Mouse (Mus musculus) midbrain, embryonic 11.5 days (tissue): ENCODE measurements at regions not wholly inside any gene's neighbourhood (a gene's known extent, or its start where the extent isn't known, plus 50 kb on each side); places are given as distances from the start of the nearest gene placed in this dataset.

ENCODE experiments used
- ATAC-seq: fragments of 200-750 bp; cut with Nextera tagmentation; 2 replicates; pipeline ENCODE4 v1.8.0; 2017; ENCODE audit warnings: moderate TSS enrichment, moderate library complexity; ENCODE audit not compliant: low FRiP score
- DNase-seq: peaks from one replicate; pipeline ENCODE4 v3.0.0; 2015; ENCODE audit warnings: low spot score; ENCODE audit errors: missing footprints
- H3K27ac ChIP-seq: fragments of 300-500 bp; sonication (generic); 2 replicates; pipeline ENCODE4 v1.5.1; 2014; ENCODE audit warnings: low read depth, low read length
- H3K27me3 ChIP-seq: fragments of 300-500 bp; sonication (generic); 2 replicates; pipeline ENCODE4 v1.6.1; 2014; ENCODE audit warnings: mild to moderate bottlenecking, low read length, moderate library complexity, mixed read lengths; ENCODE audit not compliant: control insufficient read depth, insufficient read depth
- H3K36me3 ChIP-seq: fragments of 300-500 bp; sonication (generic); 2 replicates; pipeline ENCODE4 v1.6.1; 2014; ENCODE audit warnings: mild to moderate bottlenecking, low read length, moderate library complexity, mixed read lengths; ENCODE audit not compliant: control insufficient read depth, insufficient read depth
- H3K4me1 ChIP-seq: fragments of 300-500 bp; sonication (generic); 2 replicates; pipeline ENCODE4 v1.6.1; 2014; ENCODE audit warnings: low read length; ENCODE audit not compliant: control insufficient read depth, insufficient read depth
- H3K4me2 ChIP-seq: fragments of 300-500 bp; sonication (generic); 2 replicates; pipeline ENCODE4 v1.6.1; 2014; ENCODE audit warnings: mild to moderate bottlenecking, moderate library complexity
- H3K4me3 ChIP-seq: fragments of 300-500 bp; sonication (generic); 2 replicates; pipeline ENCODE4 v1.5.1; 2014; ENCODE audit warnings: low read depth, low read length
- H3K9ac ChIP-seq: fragments of 300-500 bp; sonication (generic); 2 replicates; pipeline ENCODE4 v1.6.1; 2014; ENCODE audit warnings: low read length
- H3K9me3 ChIP-seq: fragments of 300-500 bp; sonication (generic); 2 replicates; pipeline ENCODE4 v1.6.1; 2016; ENCODE audit warnings: low read length; ENCODE audit not compliant: control insufficient read depth
- WGBS: fragments of 180-500 bp; shearing (Covaris S2); extraction: QIAGEN DNeasy Blood & Tissue Kit; methylation state at CpG from one replicate; pipeline ENCODE4 v1.1.7; 2014; 5-methylcytosine and 5-hydroxymethylcytosine counted together

DNA sequence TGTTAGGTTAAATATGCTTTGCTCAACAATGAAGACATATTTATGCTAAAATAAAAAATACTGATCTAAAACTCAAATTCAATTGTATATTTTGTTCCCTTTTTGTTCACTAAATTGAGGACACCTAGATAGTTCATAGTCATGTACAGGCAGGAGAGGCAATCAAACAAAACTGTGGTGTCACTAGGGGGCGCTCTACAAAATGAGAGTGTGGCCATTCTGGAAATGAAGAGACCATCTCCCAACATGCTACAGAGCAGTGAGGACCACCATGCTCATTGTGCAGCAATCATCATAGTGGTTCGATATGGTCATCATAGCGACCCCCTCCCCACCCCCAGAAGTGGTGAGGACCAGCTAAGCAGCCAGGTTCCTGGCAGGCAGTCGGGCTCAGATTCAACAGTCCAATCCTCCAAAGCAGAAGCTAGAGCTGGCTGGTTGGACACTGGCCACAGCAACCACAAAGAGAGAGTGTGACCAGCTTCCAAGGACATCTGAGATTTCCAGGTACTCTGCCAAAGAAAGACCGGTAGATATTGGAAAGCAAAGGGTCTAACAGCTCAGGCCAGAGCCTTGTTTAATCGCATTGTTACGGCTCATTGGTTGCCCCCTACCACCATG is 155.4 kb downstream of the Tgfb2 start:
- ATAC-seq, result no peak
- 81% methylated on average over 7 of the region's 7 CpGs for WGBS
- DNase-seq, result no peak

DNA sequence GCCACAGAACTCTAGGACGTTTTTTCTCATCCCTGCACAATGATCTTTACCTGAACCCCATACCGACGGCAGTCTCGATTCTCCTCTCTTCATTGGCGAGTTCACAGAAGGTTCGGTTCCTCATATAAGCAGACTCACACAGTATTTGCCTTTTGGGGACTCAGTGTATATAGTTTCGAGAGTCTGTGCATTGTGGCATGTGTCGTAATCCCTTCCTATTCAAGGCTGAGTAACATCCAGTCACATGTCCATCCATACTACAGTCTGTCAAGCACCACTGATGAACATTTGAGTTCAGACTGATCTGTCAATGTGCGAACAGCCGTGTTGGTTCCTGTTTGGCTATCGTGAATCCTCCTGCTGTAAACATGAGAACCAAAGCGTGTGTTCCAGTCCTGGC is 156.6 kb downstream of the Tgfb2 start:
- H3K4me1 ChIP-seq, result no peaks in the 10 kb centered on the region
- H3K9me3 ChIP-seq, result no peaks in the 10 kb centered on the region
- H3K9ac ChIP-seq, result no peak overlapping the region
- no peak overlapping the region for H3K4me3 ChIP-seq
- DNase-seq (no peak), ATAC-seq (no peak)
- H3K4me2 ChIP-seq, result no peak overlapping the region
- H3K27me3 ChIP-seq, result no peaks in the 10 kb centered on the region
- H3K27ac ChIP-seq, result no peak overlapping the region
- H3K36me3 ChIP-seq, result no peaks in the 10 kb centered on the region
- WGBS, result 94% methylated on average over 12 of the region's 12 CpGs

More for the DNA sequence above, 155.4 kb downstream of the Tgfb2 start:
- H3K4me3 ChIP-seq, result no peak overlapping the region
- H3K4me1 ChIP-seq, result no peaks in the 10 kb centered on the region
- H3K27me3 ChIP-seq, result no peaks in the 10 kb centered on the region
- H3K9me3 ChIP-seq, result no peaks in the 10 kb centered on the region
- no peaks in the 10 kb centered on the region for H3K36me3 ChIP-seq
- no peak overlapping the region for H3K4me2 ChIP-seq
- H3K27ac ChIP-seq, result no peak overlapping the region
- no peak overlapping the region for H3K9ac ChIP-seq

DNA sequence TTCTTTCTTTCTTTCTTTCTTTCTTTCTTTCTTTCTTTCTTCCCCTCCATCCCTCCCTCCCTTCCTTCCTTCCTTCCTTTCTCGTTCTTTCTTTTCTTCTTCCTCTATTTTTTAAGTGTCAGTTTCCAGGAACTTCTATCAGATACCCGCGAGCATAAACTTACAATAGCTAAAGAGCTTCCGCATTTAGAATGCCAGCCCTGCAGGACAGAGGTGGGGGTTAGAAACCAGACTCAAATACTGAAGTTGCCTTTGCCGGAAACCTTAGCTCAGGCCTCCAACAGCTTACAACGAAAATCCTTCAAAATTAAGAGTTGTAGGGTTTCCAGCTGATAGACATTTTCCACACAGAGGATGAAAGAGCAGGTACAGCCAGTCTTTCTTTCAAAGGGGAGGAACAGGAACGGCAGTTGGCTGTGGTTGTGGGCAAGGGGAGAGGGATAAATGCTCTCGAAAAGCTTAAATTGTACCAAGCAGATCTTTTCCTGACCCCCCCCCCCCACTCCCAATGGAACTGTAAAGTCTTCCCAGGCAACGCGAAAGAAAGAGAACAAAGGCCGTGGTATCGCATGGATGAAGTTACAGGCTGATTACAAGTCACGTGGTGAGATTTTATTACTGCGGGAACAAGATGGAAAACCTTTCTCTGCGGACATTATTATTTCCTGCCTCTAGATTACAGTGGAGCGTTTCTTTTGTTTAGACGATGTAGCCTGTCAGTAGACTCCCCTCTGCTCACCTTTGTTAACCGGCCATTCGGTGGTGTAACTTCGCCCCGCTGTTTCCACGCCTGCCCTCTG is 159.2 kb downstream of the Tgfb2 start:
- H3K27ac ChIP-seq, result no peak overlapping the region
- H3K9ac ChIP-seq, result no peak overlapping the region
- no peaks in the 10 kb centered on the region for H3K9me3 ChIP-seq
- H3K36me3 ChIP-seq, result no peaks in the 10 kb centered on the region
- no peak overlapping the region for H3K4me2 ChIP-seq
- ATAC-seq (no peak), DNase-seq (no peak)
- no peak overlapping the region for H3K4me3 ChIP-seq
- H3K4me1 ChIP-seq, result no peaks in the 10 kb centered on the region
- H3K27me3 ChIP-seq, result no peaks in the 10 kb centered on the region
- WGBS, result 76% methylated on average over 22 of the region's 22 CpGs

DNA sequence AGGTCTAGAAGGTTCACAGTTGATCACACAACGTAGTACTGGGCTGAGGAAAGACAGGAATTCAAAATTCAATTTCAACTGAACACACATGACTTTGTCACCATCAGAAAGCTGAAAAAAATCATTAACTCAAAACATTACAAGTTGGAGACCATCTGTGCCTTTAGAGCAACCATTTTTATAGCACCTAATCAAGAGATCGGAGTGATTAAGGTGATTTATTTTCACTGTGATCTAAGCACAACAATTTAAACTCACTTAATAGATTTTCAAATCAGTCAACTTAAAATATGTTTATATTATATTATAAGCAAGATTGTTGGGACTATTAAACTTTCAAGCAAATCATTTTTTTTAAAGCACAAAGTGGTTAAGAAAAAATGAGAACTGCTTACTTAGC is 165.7 kb downstream of the Tgfb2 start:
- Histone ChIP-seq H3K9me3 (no peaks in the 10 kb centered on the region), H3K36me3 (no peaks in the 10 kb centered on the region), H3K4me3 (no peak overlapping the region), H3K4me2 (no peak overlapping the region), H3K4me1 (no peaks in the 10 kb centered on the region), H3K27ac (no peak overlapping the region), H3K27me3 (no peaks in the 10 kb centered on the region), H3K9ac (no peak overlapping the region)
- no peak for DNase-seq
- WGBS, result 94% methylated on average over 2 of the region's 2 CpGs
- ATAC-seq, result no peak

DNA sequence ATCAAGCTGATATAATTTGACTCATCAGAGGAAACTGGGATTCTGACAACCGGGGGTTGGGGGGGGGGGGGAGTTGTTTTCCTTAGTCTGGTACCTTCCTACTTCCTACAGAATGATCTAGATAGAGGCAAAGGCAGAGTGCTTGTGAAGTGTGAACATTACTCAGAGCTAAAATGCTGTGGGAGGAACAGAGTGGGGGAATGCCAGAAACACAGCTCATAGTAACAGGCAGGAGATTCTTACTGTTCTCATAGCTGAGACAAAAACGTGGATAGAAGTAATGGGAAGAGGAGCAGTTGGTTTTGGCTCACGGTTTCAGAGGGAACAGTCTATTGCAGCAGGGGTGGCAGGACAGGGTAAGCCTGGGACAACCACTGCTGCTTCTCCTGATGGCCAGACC is 167.6 kb downstream of the Tgfb2 start:
- no peak overlapping the region for H3K27ac ChIP-seq
- H3K4me3 ChIP-seq, result no peak overlapping the region
- H3K4me1 ChIP-seq, result no peaks in the 10 kb centered on the region
- H3K4me2 ChIP-seq, result no peak overlapping the region
- no peaks in the 10 kb centered on the region for H3K36me3 ChIP-seq
- no peaks in the 10 kb centered on the region for H3K9me3 ChIP-seq
- H3K9ac ChIP-seq, result no peak overlapping the region
- H3K27me3 ChIP-seq, result no peaks in the 10 kb centered on the region
- ATAC-seq, result no peak
- DNase-seq, result no peak
- whole genome bisulfite sequencing, result 81% methylated on average over 3 of the region's 3 CpGs

DNA sequence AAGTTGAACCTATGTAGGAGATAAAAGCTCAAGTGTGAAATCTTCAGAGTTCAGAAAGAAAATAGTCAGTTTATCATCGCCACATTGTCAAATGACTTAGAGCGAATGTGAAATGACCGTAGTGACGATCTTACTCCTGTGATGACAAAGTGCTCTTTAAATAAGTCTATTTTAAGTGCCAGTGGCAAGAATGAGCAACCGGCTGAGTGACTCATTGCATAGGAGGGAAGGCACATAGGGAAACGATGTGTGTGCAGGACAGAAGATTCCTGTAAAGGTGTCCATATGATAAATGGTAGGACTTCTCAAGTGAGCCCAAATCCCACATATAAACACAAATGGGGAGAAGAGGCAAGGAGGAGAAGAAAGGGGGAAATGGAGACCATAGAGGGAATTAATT is 189.8 kb downstream of the Tgfb2 start:
- DNase-seq (no peak), ATAC-seq (no peak)
- Histone ChIP-seq H3K9me3 (no peaks in the 10 kb centered on the region), H3K27me3 (no peaks in the 10 kb centered on the region), H3K4me1 (no peaks in the 10 kb centered on the region), H3K4me2 (no peak overlapping the region), H3K4me3 (no peak overlapping the region), H3K9ac (no peak overlapping the region), H3K27ac (no peak overlapping the region), H3K36me3 (no peaks in the 10 kb centered on the region)
- 96% methylated on average over 6 of the region's 6 CpGs for whole genome bisulfite sequencing

DNA sequence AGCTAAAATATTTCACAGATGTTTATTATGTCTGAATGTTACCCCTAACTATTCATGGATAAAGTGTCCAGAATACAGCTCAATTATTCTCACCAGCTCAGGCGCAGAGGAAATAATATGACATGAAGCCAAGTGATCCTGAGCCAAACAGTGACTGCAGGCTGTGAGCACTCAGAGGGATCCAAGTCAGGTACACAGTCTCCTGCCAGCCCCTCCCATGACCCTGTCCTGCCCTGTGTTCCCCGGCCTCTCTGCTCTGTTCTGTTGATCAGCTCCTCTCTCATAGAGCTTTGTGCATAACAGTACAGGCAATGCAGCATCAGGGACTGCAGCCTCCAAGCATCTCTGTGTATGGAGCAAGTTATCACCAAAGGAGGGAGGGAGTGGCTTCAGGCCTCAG is 190.7 kb downstream of the Tgfb2 start:
- H3K36me3 ChIP-seq, result no peaks in the 10 kb centered on the region
- H3K9ac ChIP-seq, result no peak overlapping the region
- H3K27me3 ChIP-seq, result no peaks in the 10 kb centered on the region
- DNase-seq, result no peak
- WGBS, result 75% methylated on average over 2 of the region's 2 CpGs
- no peak overlapping the region for H3K27ac ChIP-seq
- ATAC-seq, result no peak
- no peak overlapping the region for H3K4me3 ChIP-seq
- H3K4me2 ChIP-seq, result no peak overlapping the region
- no peaks in the 10 kb centered on the region for H3K9me3 ChIP-seq
- no peaks in the 10 kb centered on the region for H3K4me1 ChIP-seq

DNA sequence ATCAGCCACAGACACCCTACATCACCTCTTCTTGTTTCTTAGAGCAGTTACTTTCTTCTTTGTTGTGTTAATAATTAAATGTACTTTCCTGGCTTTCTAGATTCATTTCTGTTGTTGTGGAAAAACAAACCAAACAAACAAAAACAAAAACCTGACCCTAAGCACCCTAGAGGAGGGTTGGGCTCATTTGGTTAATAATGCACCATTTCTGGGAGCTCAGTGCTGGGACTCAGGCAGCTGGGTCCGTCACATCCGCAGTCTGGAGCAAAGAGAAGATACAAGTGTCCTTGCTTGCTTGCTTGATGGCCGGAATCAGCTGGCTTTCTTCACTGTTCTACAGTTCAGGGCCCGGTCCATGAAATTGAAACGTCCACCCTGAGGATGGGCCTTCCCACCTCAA is 191.9 kb downstream of the Tgfb2 start:
- DNase-seq (no peak), ATAC-seq (no peak)
- Histone ChIP-seq H3K27ac (no peak overlapping the region), H3K9ac (no peak overlapping the region), H3K9me3 (no peaks in the 10 kb centered on the region), H3K4me2 (no peak overlapping the region), H3K27me3 (no peaks in the 10 kb centered on the region), H3K4me1 (no peaks in the 10 kb centered on the region), H3K4me3 (no peak overlapping the region), H3K36me3 (no peaks in the 10 kb centered on the region)
- WGBS, result 74% methylated on average over 5 of the region's 5 CpGs

DNA sequence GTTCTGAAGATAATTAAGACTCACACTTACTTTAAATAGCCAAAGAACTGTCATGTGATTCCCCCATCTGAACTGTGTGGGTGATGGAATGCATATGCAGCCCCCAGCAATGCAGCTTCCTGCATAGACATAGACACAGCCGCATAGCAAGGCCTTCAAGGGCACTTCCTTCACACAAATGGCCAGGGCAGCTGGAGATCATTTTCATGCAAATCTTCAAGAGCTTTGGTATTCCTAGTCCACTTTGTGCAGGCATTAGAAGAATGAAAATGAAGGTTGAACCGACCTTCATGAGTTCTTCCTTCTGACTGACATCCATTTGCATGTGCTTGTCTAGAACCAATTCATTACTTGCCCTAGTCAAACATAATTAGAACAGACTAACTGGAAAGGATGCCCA is 195.3 kb downstream of the Tgfb2 start:
- WGBS, result 45% methylated on average over 2 of the region's 2 CpGs
- no peak for ATAC-seq
- H3K27ac ChIP-seq, result no peak overlapping the region
- no peaks in the 10 kb centered on the region for H3K4me1 ChIP-seq
- no peak overlapping the region for H3K4me2 ChIP-seq
- H3K4me3 ChIP-seq, result no peak overlapping the region
- H3K9me3 ChIP-seq, result no peaks in the 10 kb centered on the region
- no peaks in the 10 kb centered on the region for H3K27me3 ChIP-seq
- no peak for DNase-seq
- H3K36me3 ChIP-seq, result no peaks in the 10 kb centered on the region
- H3K9ac ChIP-seq, result no peak overlapping the region
